Mouse (Mus musculus) mouse trophoblast stem cell (cell line): ENCODE data around the gene Pds5b.
"Not testable (repeated sequence)": the region's sequence is repeated elsewhere in the genome, so short reads cannot be mapped to it uniquely, and the experiment has no call there.

Source experiments
- in situ Hi-C, 2 experiments: fragments of 300-500 bp; cut with MseI, MboI; formaldehyde crosslinking; loops; 2 replicates in 1 of 2; 3 replicates in 1 of 2; pipeline ENCODE4 v1.15.1; 2025

The Pds5b gene

GRCm38 (mm10) chr5:150673153-150673835 lies at the start of gene Pds5b:
TSS of gene Pds5b (plus strand) at chr5:150673739.
- in situ Hi-C loops = no loop called here

GRCm38 (mm10) chr5:150625528-150625927 lies 48.0 kb upstream of the Pds5b start:
- in situ Hi-C loops = no loop called here

GRCm38 (mm10) chr5:150629272-150629671 lies 44.3 kb upstream of the Pds5b start:
- in situ Hi-C loops = no loop called here

GRCm38 (mm10) chr5:150629692-150630091 lies 43.8 kb upstream of the Pds5b start:
- in situ Hi-C loops = no loop called here

- in situ Hi-C loops = no loop called here
Measured at GRCm38 (mm10) chr5:150641440-150641839, 32.1 kb upstream of the Pds5b start.

GRCm38 (mm10) chr5:150643390-150643789 lies 30.1 kb upstream of the Pds5b start:
- in situ Hi-C loops = not testable (repeated sequence)

GRCm38 (mm10) chr5:150644926-150645325 lies 28.6 kb upstream of the Pds5b start:
- in situ Hi-C loops = no loop called here

GRCm38 (mm10) chr5:150652578-150652977 lies 21.0 kb upstream of the Pds5b start:
- in situ Hi-C loops = no loop called here

GRCm38 (mm10) chr5:150654548-150654947 lies 19.0 kb upstream of the Pds5b start:
- in situ Hi-C loops = no loop called here

- in situ Hi-C loops = not testable (repeated sequence)
Measured at GRCm38 (mm10) chr5:150659425-150659824, 14.1 kb upstream of the Pds5b start.

GRCm38 (mm10) chr5:150660296-150660695 lies 13.2 kb upstream of the Pds5b start:
- in situ Hi-C loops = not testable (repeated sequence)

GRCm38 (mm10) chr5:150663926-150664325 lies 9.6 kb upstream of the Pds5b start:
- in situ Hi-C loops = not testable (repeated sequence)

GRCm38 (mm10) chr5:150664794-150665131 lies 8.8 kb upstream of the Pds5b start:
- in situ Hi-C loops = no loop called here

GRCm38 (mm10) chr5:150665132-150665954 lies 8.2 kb upstream of the Pds5b start:
- in situ Hi-C loops = no loop called here

- in situ Hi-C loops = not testable (repeated sequence)
Measured at GRCm38 (mm10) chr5:150666133-150666739, 7.3 kb upstream of the Pds5b start, which contains the start of gene N4bp2l2. TSS of gene N4bp2l2 (minus strand) at chr5:150666183.

- in situ Hi-C loops = no loop called here
Measured at GRCm38 (mm10) chr5:150668731-150669130, 4.8 kb upstream of the Pds5b start.

- in situ Hi-C loops = no loop called here
Measured at GRCm38 (mm10) chr5:150672343-150672742, 1.2 kb upstream of the Pds5b start.

- in situ Hi-C loops = no loop called here
Measured at GRCm38 (mm10) chr5:150673880-150674621, 512 bp downstream of the Pds5b start.

- in situ Hi-C loops = no loop called here
Measured at GRCm38 (mm10) chr5:150674866-150675265, 1.3 kb downstream of the Pds5b start.

GRCm38 (mm10) chr5:150682862-150683261 lies 9.3 kb downstream of the Pds5b start:
- in situ Hi-C loops = not testable (repeated sequence)

- in situ Hi-C loops = no loop called here
Measured at GRCm38 (mm10) chr5:150690685-150691084, 17.1 kb downstream of the Pds5b start.

GRCm38 (mm10) chr5:150693277-150693676 lies 19.7 kb downstream of the Pds5b start:
- in situ Hi-C loops = no loop called here
